Mouse (Mus musculus) myocyte (in vitro differentiated cells): Measurements from ENCODE around the gene Shank2.

Source experiments
- E2F4 ChIP-seq: IDR thresholded peaks from one replicate; pipeline ENCODE4 v1.6.1; 2011; ENCODE audit warnings: mild to moderate bottlenecking, control low read depth, moderate library complexity; ENCODE audit not compliant: insufficient read depth
- MAX ChIP-seq: IDR thresholded peaks from one replicate; pipeline ENCODE4 v1.6.1; 2011; ENCODE audit warnings: low read depth, mild to moderate bottlenecking, control low read depth
- MYOD1 ChIP-seq, 3 experiments: IDR thresholded peaks; one replicate each; pipeline ENCODE4 v1.6.1; 2011; ENCODE audit warnings: control low read depth in 2 of 3, low read depth in 2 of 3, mild to moderate bottlenecking in 2 of 3, moderate library complexity in 1 of 3; ENCODE audit not compliant: insufficient read length in 2 of 3, control insufficient read depth in 1 of 3
- MYOG ChIP-seq, 3 experiments: IDR thresholded peaks; one replicate each; pipeline ENCODE4 v1.6.1; 2011; ENCODE audit warnings: control low read depth in 2 of 3, low read depth in 2 of 3, mild to moderate bottlenecking in 2 of 3; ENCODE audit not compliant: insufficient read length in 2 of 3, control insufficient read depth in 1 of 3, insufficient read depth in 1 of 3
- POLR2A ChIP-seq: IDR thresholded peaks from one replicate; pipeline ENCODE4 v1.6.1; 2011; ENCODE audit warnings: low read depth, mild to moderate bottlenecking, control low read depth, moderate library complexity; ENCODE audit not compliant: insufficient read length
- TCF3 ChIP-seq: IDR thresholded peaks from one replicate; pipeline ENCODE4 v1.6.1; 2011; ENCODE audit warnings: low read depth, control low read depth; ENCODE audit not compliant: insufficient read length
- USF1 ChIP-seq: IDR thresholded peaks from one replicate; pipeline ENCODE4 v1.6.1; 2011; ENCODE audit warnings: low read depth, mild to moderate bottlenecking, control low read depth, moderate library complexity

DNA sequence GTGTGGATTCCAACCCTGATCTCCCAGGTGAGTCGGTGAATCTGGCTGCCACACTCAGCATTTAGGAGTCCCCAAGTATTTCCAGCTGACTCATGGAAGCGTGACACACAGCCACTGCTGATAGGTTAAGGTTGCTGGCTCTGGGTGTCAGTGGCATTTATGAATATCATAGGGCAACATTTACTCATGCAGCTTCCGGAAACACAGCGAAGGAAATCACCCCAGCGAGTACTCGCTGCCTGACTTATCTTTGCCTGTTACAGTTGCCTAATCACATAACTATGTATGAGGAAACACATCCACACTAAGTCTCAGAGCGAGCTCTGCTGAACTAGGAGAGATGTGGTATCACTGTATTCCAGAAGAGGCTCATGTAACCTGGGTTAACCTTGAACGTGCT lies 231.8 kb downstream of the Shank2 start:
- no peak for TF ChIP-seq MAX
- TF ChIP-seq POLR2A, result no peak
- no peak for TF ChIP-seq MYOG (IDR thresholded peaks at IDR 0.05; ENCODE audit: control insufficient read depth in 1 of 3, insufficient read depth in 1 of 3, insufficient read length in 2 of 3, low read depth in 2 of 3)
- TF ChIP-seq TCF3, result no peak
- TF ChIP-seq MYOD1 (IDR thresholded peaks at IDR 0.05; ENCODE audit: control insufficient read depth in 1 of 3, insufficient read length in 2 of 3, low read depth in 2 of 3), result no peak
- TF ChIP-seq USF1, result no peak
- no peak for TF ChIP-seq E2F4
